Mouse (Mus musculus) liver, embryonic 11.5 days (tissue): ENCODE results near the gene Cox19. TPM values are rescaled to one million over a fixed set of nuclear protein-coding genes. Genes with fewer than 3 reads are reported as not detected.

Experiments
- ATAC-seq: fragments of 200-750 bp; cut with Nextera tagmentation; replicated peaks from 2 replicates; pipeline ENCODE4 v1.8.0; 2017; ENCODE audit warnings: moderate number of reproducible peaks, mild to moderate bottlenecking, moderate TSS enrichment, moderate library complexity; ENCODE audit not compliant: low FRiP score
- DNase-seq: peaks from one replicate; pipeline ENCODE4 v3.0.0-alpha.2; 2017; ENCODE audit warnings: low spot score
- H3K27ac ChIP-seq: fragments of 300-500 bp; sonication (generic); 2 replicates; pipeline ENCODE4 v1.5.1; 2014; ENCODE audit warnings: mild to moderate bottlenecking, low read depth, low read length, control low read depth
- H3K27me3 ChIP-seq: fragments of 300-500 bp; sonication (generic); replicated peaks from 2 replicates; pipeline ENCODE4 v1.6.1; 2014; ENCODE audit warnings: low read length, mixed read lengths; ENCODE audit not compliant: control insufficient read depth, insufficient read depth
- H3K36me3 ChIP-seq: fragments of 300-500 bp; sonication (generic); 2 replicates; pipeline ENCODE4 v1.6.1; 2014; ENCODE audit warnings: mild to moderate bottlenecking, low read length, moderate library complexity, mixed read lengths; ENCODE audit not compliant: control insufficient read depth, insufficient read depth
- H3K4me1 ChIP-seq: fragments of 300-500 bp; sonication (generic); replicated peaks from 2 replicates; pipeline ENCODE4 v1.6.1; 2014; ENCODE audit warnings: low read length, mixed read lengths; ENCODE audit not compliant: control insufficient read depth, insufficient read depth
- H3K4me2 ChIP-seq: fragments of 300-500 bp; sonication (generic); 2 replicates; pipeline ENCODE4 v1.6.1; 2014; ENCODE audit warnings: mild to moderate bottlenecking, control low read depth, moderate library complexity
- H3K4me3 ChIP-seq: fragments of 300-500 bp; sonication (generic); 2 replicates; pipeline ENCODE4 v1.5.1; 2014; ENCODE audit warnings: low read depth, low read length, control low read depth
- H3K9ac ChIP-seq: fragments of 300-500 bp; sonication (generic); 2 replicates; pipeline ENCODE4 v1.6.1; 2014; ENCODE audit warnings: low read depth, low read length, control low read depth
- H3K9me3 ChIP-seq: fragments of 300-500 bp; sonication (generic); 2 replicates; pipeline ENCODE4 v1.6.1; 2016; ENCODE audit warnings: low read length, inconsistent platforms, mixed read lengths; ENCODE audit not compliant: control insufficient read depth
- WGBS: fragments of 180-500 bp; shearing (Covaris S2); extraction: QIAGEN DNeasy Blood & Tissue Kit; methylation state at CpG from one replicate; pipeline ENCODE4 v1.1.7; 2014; 5-methylcytosine and 5-hydroxymethylcytosine counted together
- polyA plus RNA-seq: library from polyadenylated mRNA; unstranded; fragments of >200 nt; fragmentation: Nextera tagmentation; extraction: Ambion mirVana; gene quantifications from 2 replicates; pipeline ENCODE4 v1.2.1, GENCODE M21; 2014

Cox19 gene
- polyA plus RNA-seq, 1 experiment from 2014 or later: 98.1 TPM

- H3K9ac ChIP-seq: peak overlapping the region; percentile 97; the same call in 1 of the 2 replicates
- ATAC-seq: no peak
- no peaks in the 10 kb centered on the region for H3K36me3 ChIP-seq
- peaks cover 79% of the 10 kb centered on the region for H3K4me1 ChIP-seq
- H3K4me3 ChIP-seq: peak overlapping the region; percentile 67; the same call in 1 of the 2 replicates
- 73% methylated on average over 6 of the region's 6 CpGs for WGBS
- peak overlapping the region; percentile 93 for H3K27ac ChIP-seq
- peak overlapping the region; percentile 97 for H3K4me2 ChIP-seq
- H3K9me3 ChIP-seq: no peaks in the 10 kb centered on the region
- H3K27me3 ChIP-seq: no peaks in the 10 kb centered on the region
- DNase-seq: no peak
Measured at GRCm38 (mm10) chr5:139370336-139370735, 19.1 kb upstream of the Cox19 start.

- Histone ChIP-seq H3K36me3 (no peaks in the 10 kb centered on the region), H3K4me2 (no peak overlapping the region), H3K4me3 (no peak overlapping the region), H3K4me1 (peaks cover 79% of the 10 kb centered on the region), H3K9ac (0 out of 2 replicates have a peak overlapping the region, but pooled peaks have one; percentile 20), H3K27ac (peak overlapping the region; percentile 39), H3K9me3 (no peaks in the 10 kb centered on the region), H3K27me3 (no peaks in the 10 kb centered on the region)
- DNase-seq: no peak
- 75% methylated on average over 11 of the region's 11 CpGs for WGBS
- ATAC-seq: no peak
Measured at GRCm38 (mm10) chr5:139368638-139369320, 17.6 kb upstream of the Cox19 start.

GRCm38 (mm10) chr5:139367884-139368458 lies 16.8 kb upstream of the Cox19 start:
- 86% methylated on average over 4 of the region's 4 CpGs for WGBS
- Histone ChIP-seq H3K27me3 (no peaks in the 10 kb centered on the region), H3K36me3 (no peaks in the 10 kb centered on the region), H3K4me1 (peaks cover 76% of the 10 kb centered on the region), H3K9me3 (no peaks in the 10 kb centered on the region), H3K27ac (peak overlapping the region; percentile 39), H3K4me2 (no peak overlapping the region), H3K9ac (0 out of 2 replicates have a peak overlapping the region, but pooled peaks have one; percentile 8), H3K4me3 (no peak overlapping the region)
- DNase-seq: no peak
- ATAC-seq: no peak

GRCm38 (mm10) chr5:139366484-139366883 lies 15.3 kb upstream of the Cox19 start:
- no peaks in the 10 kb centered on the region for H3K36me3 ChIP-seq
- H3K4me1 ChIP-seq: peaks cover 64% of the 10 kb centered on the region
- H3K27ac ChIP-seq: peak overlapping the region; percentile 66
- no peaks in the 10 kb centered on the region for H3K9me3 ChIP-seq
- H3K4me2 ChIP-seq: no peak overlapping the region
- no peak for ATAC-seq
- H3K27me3 ChIP-seq: no peaks in the 10 kb centered on the region
- no peak overlapping the region; the same call in 1 of the 2 replicates for H3K9ac ChIP-seq
- no peak overlapping the region for H3K4me3 ChIP-seq
- no peak for DNase-seq
- WGBS: 70% methylated on average over 11 of the region's 11 CpGs

- H3K4me3 ChIP-seq: no peak overlapping the region
- no peak for DNase-seq
Measured at GRCm38 (mm10) chr5:139365827-139366226, 14.6 kb upstream of the Cox19 start.

GRCm38 (mm10) chr5:139364911-139365571 lies 13.8 kb upstream of the Cox19 start:
- Histone ChIP-seq H3K36me3 (no peaks in the 10 kb centered on the region), H3K4me3 (no peak overlapping the region), H3K4me1 (peaks cover 50% of the 10 kb centered on the region), H3K27me3 (no peaks in the 10 kb centered on the region), H3K4me2 (peak overlapping the region; percentile 32), H3K9ac (no peak overlapping the region; the same call in 1 of the 2 replicates), H3K27ac (peak overlapping the region; percentile 66), H3K9me3 (no peaks in the 10 kb centered on the region)
- 40% methylated on average over 5 of the region's 5 CpGs for whole genome bisulfite sequencing
- ATAC-seq: peak; percentile 21; the same call in 1 of the 2 replicates
- no peak for DNase-seq

More at GRCm38 (mm10) chr5:139365827-139366226, 14.6 kb upstream of the Cox19 start:
- WGBS: 46% methylated on average over 1 of the region's 1 CpGs
- Histone ChIP-seq H3K9ac (no peak overlapping the region), H3K36me3 (no peaks in the 10 kb centered on the region), H3K4me2 (no peak overlapping the region), H3K27ac (peak overlapping the region; percentile 66), H3K9me3 (no peaks in the 10 kb centered on the region), H3K27me3 (no peaks in the 10 kb centered on the region), H3K4me1 (peaks cover 58% of the 10 kb centered on the region)
- ATAC-seq: no peak

GRCm38 (mm10) chr5:139364260-139364910 lies 13.2 kb upstream of the Cox19 start:
- Histone ChIP-seq H3K4me1 (peaks cover 43% of the 10 kb centered on the region), H3K9ac (0 out of 2 replicates have a peak overlapping the region, but pooled peaks have one; percentile 7), H3K4me2 (peak overlapping the region; percentile 32), H3K27ac (peak overlapping the region; percentile 57), H3K4me3 (no peak overlapping the region), H3K9me3 (no peaks in the 10 kb centered on the region), H3K36me3 (no peaks in the 10 kb centered on the region), H3K27me3 (no peaks in the 10 kb centered on the region)
- ATAC-seq: peak; percentile 48
- peak; percentile 81 for DNase-seq
- 22% methylated on average over 12 of the region's 12 CpGs for WGBS

- H3K9ac ChIP-seq: no peak overlapping the region
- peaks cover 40% of the 10 kb centered on the region for H3K4me1 ChIP-seq
- no peaks in the 10 kb centered on the region for H3K36me3 ChIP-seq
- no peak for ATAC-seq
- H3K4me2 ChIP-seq: no peak overlapping the region
- no peak for DNase-seq
- H3K4me3 ChIP-seq: no peak overlapping the region
- no peak overlapping the region; the same call in 1 of the 2 replicates for H3K27ac ChIP-seq
- H3K27me3 ChIP-seq: no peaks in the 10 kb centered on the region
- no peaks in the 10 kb centered on the region for H3K9me3 ChIP-seq
- WGBS: 58% methylated on average over 7 of the region's 7 CpGs
Measured at GRCm38 (mm10) chr5:139363858-139364257, 12.6 kb upstream of the Cox19 start.
